Mouse (Mus musculus) lung, postnatal 0 days (tissue): ENCODE data around the gene Clpsl2.

Experiments
- CTCF ChIP-seq: IDR thresholded peaks from 2 replicates; pipeline ENCODE4 v1.5.1; 2016; ENCODE audit warnings: antibody characterized with exemption, mild to moderate bottlenecking
- EP300 ChIP-seq: IDR thresholded peaks from 2 replicates; pipeline ENCODE4 v1.6.1; 2016; ENCODE audit warnings: antibody characterized with exemption, mild to moderate bottlenecking, control low read depth

DNA sequence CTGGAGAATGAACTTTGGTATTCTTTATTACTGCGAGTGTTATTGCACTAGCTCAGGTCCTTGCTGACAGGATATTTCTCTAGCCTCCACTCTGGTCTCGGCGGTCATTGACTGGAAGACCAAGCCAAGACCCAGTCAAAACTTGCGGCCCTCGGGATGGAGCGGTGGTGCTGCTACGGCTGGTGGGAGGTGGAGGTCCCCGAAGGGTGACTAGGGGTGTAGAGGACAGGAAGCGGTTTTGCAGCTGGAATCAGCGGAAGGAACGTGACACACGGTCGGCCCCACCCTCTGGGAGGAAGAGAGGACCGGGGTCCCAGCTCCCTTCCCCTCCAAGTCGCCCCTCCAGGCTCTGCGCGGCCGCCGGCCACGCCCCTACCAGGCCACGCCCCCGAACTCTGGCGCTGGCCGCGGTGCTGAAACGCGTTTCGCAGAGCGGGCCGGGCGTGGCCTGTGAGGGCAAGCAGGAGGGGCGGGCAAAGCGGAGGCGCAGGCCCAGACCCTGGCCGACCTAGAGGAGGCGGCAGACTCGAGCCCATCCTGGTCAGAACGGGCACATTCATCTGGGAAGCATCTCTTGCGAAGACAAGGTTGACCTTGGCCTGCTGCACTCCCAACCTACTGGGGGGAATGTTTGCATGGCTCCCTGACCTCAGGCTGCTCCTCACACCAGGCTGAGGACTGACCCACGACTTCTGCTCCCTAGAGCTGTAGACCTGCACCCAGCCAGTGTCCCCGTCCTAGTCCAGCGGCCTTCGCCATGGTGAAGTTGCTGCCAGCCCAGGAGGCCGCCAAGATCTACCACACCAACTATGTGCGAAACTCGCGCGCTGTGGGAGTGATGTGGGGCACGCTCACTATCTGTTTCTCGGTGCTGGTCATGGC is 26.3 kb downstream of the Clpsl2 start, which contains the start of gene Lhfpl5:
- TF ChIP-seq EP300 (no peak), CTCF (no peak)
